Mouse (Mus musculus) layer of hippocampus, adult 18-20 months (tissue): ENCODE measurements around the gene Naaa. TPM values are rescaled to one million over a fixed set of nuclear protein-coding genes. Genes with fewer than 3 reads are reported as not detected.

Experiments used
- DNase-seq, 2 experiments: peaks; one replicate each; pipeline ENCODE4 v3.0.0; 2022; ENCODE audit warnings: low spot score in 2 of 2
- total RNA-seq, 2 experiments: library from RNA; stranded (reverse); gene quantifications; 2 replicates each; pipeline ENCODE4 v1.2.3; 2021

The Naaa gene
- total RNA-seq, 2 experiments from 2014 or later = 50.4 to 52.2 TPM

- DNase-seq = no peak
These were observed 62.7 kb downstream of the Naaa start, which contains the start of gene U90926 for GRCm38 (mm10) chr5:92215308-92215707. U90926 (minus strand) TSS chr5:92215408.

GRCm38 (mm10) chr5:92212231-92212630 is 65.7 kb downstream of the Naaa start:
- no peak for DNase-seq

GRCm38 (mm10) chr5:92210205-92210604 is 67.8 kb downstream of the Naaa start:
- no peak for DNase-seq

Other genes starting within 250 kb of the Naaa start
- gene Cdkl2, start 234.3 kb downstream of the Naaa start, total RNA-seq = 10 to 100 TPM; 34.9 to 37.8 TPM
- gene G3bp2, start 194.5 kb downstream of the Naaa start, total RNA-seq = 100 to 1,000 TPM; 237 to 252 TPM
- 10 to 100 TPM; 80.8 to 82.3 TPM for gene Uso1, start 140.2 kb downstream of the Naaa start, total RNA-seq
- not detected for gene U90926, start 62.8 kb downstream of the Naaa start, total RNA-seq
- under 1 TPM; 0.58 to 0.62 TPM for gene Ppef2, start 21.9 kb downstream of the Naaa start, total RNA-seq
- 10 to 100 TPM; 20.3 to 21.5 TPM for gene Sdad1, start 32.3 kb upstream of the Naaa start, total RNA-seq
- gene Cxcl9, start 49.9 kb upstream of the Naaa start, total RNA-seq = not detected
- gene Art3, start 53.7 kb upstream of the Naaa start, total RNA-seq = 1 to 10 TPM; 2.2 to 4.2 TPM
- gene Cxcl10, start 70.7 kb upstream of the Naaa start, total RNA-seq = not detected
- gene Nup54, start 157.0 kb upstream of the Naaa start, total RNA-seq = 10 to 100 TPM; 29.6 to 32.0 TPM
- gene Scarb2, start 228.7 kb upstream of the Naaa start, total RNA-seq = 10 to 100 TPM; 92.7 to 93.2 TPM